Mouse (Mus musculus) neural tube, embryonic 11.5 days (tissue): ENCODE results near the gene Mink1. TPM values are rescaled to one million over a fixed set of nuclear protein-coding genes. Genes with fewer than 3 reads are reported as not detected.

ENCODE experiments used
- ATAC-seq: fragments of 200-750 bp; cut with Nextera tagmentation; 2 replicates; pipeline ENCODE4 v1.8.0; 2017; ENCODE audit warnings: moderate number of reproducible peaks, mild to moderate bottlenecking, moderate TSS enrichment, moderate library complexity; ENCODE audit not compliant: insufficient read depth, low FRiP score, low TSS enrichment
- DNase-seq: peaks from one replicate; pipeline ENCODE4 v3.0.0-alpha.2; 2015; ENCODE audit warnings: low spot score
- H3K27ac ChIP-seq: fragments of 300-500 bp; sonication (generic); 2 replicates; pipeline ENCODE4 v1.5.1; 2014; ENCODE audit warnings: low read depth, mild to moderate bottlenecking, low read length
- H3K27me3 ChIP-seq: fragments of 300-500 bp; sonication (generic); 2 replicates; pipeline ENCODE4 v1.6.1; 2014; ENCODE audit warnings: mild to moderate bottlenecking, low read length, mixed read lengths; ENCODE audit not compliant: control insufficient read depth, insufficient read depth
- H3K36me3 ChIP-seq: fragments of 300-500 bp; sonication (generic); 2 replicates; pipeline ENCODE4 v1.6.1; 2014; ENCODE audit warnings: mild to moderate bottlenecking, low read length, moderate library complexity, mixed read lengths; ENCODE audit not compliant: control insufficient read depth, insufficient read depth
- H3K4me1 ChIP-seq: fragments of 300-500 bp; sonication (generic); 2 replicates; pipeline ENCODE4 v1.6.1; 2014; ENCODE audit warnings: low read length, mixed read lengths; ENCODE audit not compliant: control insufficient read depth, insufficient read depth
- H3K4me2 ChIP-seq: fragments of 300-500 bp; sonication (generic); 2 replicates; pipeline ENCODE4 v1.6.1; 2014; ENCODE audit warnings: low read depth, mild to moderate bottlenecking, moderate library complexity
- H3K4me3 ChIP-seq: fragments of 300-500 bp; sonication (generic); 2 replicates; pipeline ENCODE4 v1.5.1; 2014; ENCODE audit warnings: low read depth, low read length
- H3K9ac ChIP-seq: fragments of 300-500 bp; sonication (generic); 2 replicates; pipeline ENCODE4 v1.6.1; 2014; ENCODE audit warnings: mild to moderate bottlenecking, low read length
- H3K9me3 ChIP-seq: fragments of 300-500 bp; sonication (generic); 2 replicates; pipeline ENCODE4 v1.6.1; 2016; ENCODE audit warnings: low read length; ENCODE audit not compliant: control insufficient read depth
- WGBS: fragments of 180-500 bp; shearing (Covaris S2); extraction: QIAGEN DNeasy Blood & Tissue Kit; methylation state at CpG from one replicate; pipeline ENCODE4 v1.1.7; 2014; 5-methylcytosine and 5-hydroxymethylcytosine counted together
- polyA plus RNA-seq: library from polyadenylated mRNA; unstranded; fragments of >200 nt; fragmentation: Nextera tagmentation; extraction: Ambion mirVana; gene quantifications from 2 replicates; pipeline ENCODE4 v1.2.1, GENCODE M21; 2014

Mink1 gene
- polyA plus RNA-seq, 1 experiment from 2014 or later, result 16.0 TPM

DNA sequence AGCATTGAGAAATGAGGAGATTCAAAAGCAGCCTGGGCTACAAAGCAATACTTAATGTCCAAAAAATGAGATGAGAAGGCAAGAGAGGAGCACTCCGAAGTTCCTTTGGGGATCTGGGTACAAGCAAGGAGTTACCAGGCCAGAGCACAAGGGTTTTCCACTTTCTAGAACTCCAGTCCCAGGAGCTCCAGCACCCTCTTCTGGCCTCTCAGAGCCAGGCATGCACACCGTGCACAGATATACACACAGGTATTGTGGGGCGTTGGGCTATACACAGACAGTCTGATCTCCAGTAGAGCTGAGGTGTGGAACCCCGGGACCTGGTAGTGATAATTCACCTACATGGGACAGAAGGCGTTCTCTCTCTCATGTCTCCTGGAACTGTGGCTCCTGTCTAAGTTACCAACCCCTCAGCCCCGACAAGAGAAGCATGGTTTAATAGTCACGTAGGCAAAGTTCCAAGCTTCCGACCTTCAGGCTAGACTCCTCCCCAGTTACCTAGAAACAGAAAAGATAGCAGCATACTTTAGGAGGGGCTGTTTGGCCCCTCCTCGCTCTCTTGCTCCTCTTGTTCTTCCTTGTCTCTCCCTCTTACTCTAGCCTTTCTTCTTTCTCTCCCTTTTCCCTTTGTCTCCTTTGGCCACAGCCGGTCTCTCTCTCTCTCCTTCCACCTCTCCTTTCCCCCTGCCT lies 60.5 kb downstream of the Mink1 start:
- Histone ChIP-seq H3K4me1 (no peaks in the 10 kb centered on the region), H3K9ac (no peak overlapping the region), H3K27ac (no peak overlapping the region), H3K4me2 (no peak overlapping the region), H3K36me3 (no peaks in the 10 kb centered on the region), H3K4me3 (no peak overlapping the region), H3K9me3 (no peaks in the 10 kb centered on the region), H3K27me3 (no peaks in the 10 kb centered on the region)
- ATAC-seq (no peak), DNase-seq (no peak)
- 87% methylated on average over 10 of the region's 10 CpGs for WGBS

DNA sequence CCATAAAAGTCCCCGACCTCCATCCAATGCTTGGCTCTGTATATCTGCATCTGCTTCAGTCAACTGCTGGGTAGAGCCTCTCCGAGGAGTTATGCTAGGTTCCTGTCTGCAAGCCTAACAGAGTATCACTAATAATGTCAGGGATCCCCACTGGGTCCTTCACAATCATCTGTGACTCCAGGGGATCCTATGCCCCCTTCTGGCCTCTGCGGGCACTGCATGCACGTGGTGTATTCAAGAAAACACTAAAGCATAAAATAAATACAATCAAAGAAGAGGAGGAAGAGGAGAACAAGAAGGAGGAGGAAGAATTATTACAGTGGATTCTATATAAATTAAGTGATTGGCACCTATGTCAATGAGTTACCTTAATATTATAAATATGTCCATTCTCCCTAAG lies 62.8 kb downstream of the Mink1 start:
- Histone ChIP-seq H3K36me3 (no peaks in the 10 kb centered on the region), H3K4me2 (no peak overlapping the region), H3K4me3 (no peak overlapping the region), H3K9me3 (no peaks in the 10 kb centered on the region), H3K27ac (no peak overlapping the region), H3K27me3 (no peaks in the 10 kb centered on the region), H3K9ac (no peak overlapping the region), H3K4me1 (no peaks in the 10 kb centered on the region)
- ATAC-seq, result no peak
- peak; percentile 70 for DNase-seq
- 54% methylated on average over 4 of the region's 4 CpGs for WGBS

- Histone ChIP-seq H3K27ac (no peak overlapping the region), H3K9me3 (no peaks in the 10 kb centered on the region), H3K4me2 (no peak overlapping the region), H3K27me3 (no peaks in the 10 kb centered on the region), H3K4me3 (no peak overlapping the region), H3K4me1 (no peaks in the 10 kb centered on the region), H3K9ac (no peak overlapping the region), H3K36me3 (no peaks in the 10 kb centered on the region)
- ATAC-seq (no peak), DNase-seq (no peak)
- WGBS, result 90% methylated on average over 4 of the region's 4 CpGs
These were observed 64.2 kb downstream of the Mink1 start for GRCm38 (mm10) chr11:70626877-70627276.

- no peak overlapping the region for H3K4me2 ChIP-seq
- no peaks in the 10 kb centered on the region for H3K36me3 ChIP-seq
- no peak overlapping the region for H3K4me3 ChIP-seq
- no peak overlapping the region for H3K27ac ChIP-seq
- no peaks in the 10 kb centered on the region for H3K27me3 ChIP-seq
- H3K9ac ChIP-seq, result no peak overlapping the region
- no peaks in the 10 kb centered on the region for H3K9me3 ChIP-seq
- 78% methylated on average over 2 of the region's 2 CpGs for WGBS
- ATAC-seq (no peak), DNase-seq (no peak)
- H3K4me1 ChIP-seq, result no peaks in the 10 kb centered on the region
These were observed 65.8 kb downstream of the Mink1 start for GRCm38 (mm10) chr11:70628431-70628830.

DNA sequence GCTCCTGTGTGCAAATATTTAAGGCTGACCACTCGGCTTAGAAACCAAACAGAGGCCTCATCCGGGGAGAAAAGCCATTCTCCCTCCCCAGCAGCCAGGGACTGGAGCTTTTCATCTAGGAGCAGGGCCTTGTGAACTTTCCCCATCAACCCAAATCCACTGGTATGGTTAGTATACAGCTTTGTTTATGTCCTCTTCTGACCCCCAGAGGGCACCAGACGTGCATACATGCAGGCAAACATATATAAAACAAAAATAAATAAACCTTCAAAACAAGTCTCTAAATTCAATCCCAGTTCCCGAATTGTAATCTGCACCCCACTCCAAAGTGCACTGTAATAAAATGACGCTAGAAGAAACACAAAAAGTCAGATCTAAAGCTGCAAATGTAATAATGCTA lies 66.9 kb downstream of the Mink1 start:
- Histone ChIP-seq H3K9ac (no peak overlapping the region), H3K4me1 (no peaks in the 10 kb centered on the region), H3K4me3 (no peak overlapping the region), H3K9me3 (no peaks in the 10 kb centered on the region), H3K36me3 (no peaks in the 10 kb centered on the region), H3K27me3 (no peaks in the 10 kb centered on the region), H3K4me2 (no peak overlapping the region), H3K27ac (no peak overlapping the region)
- ATAC-seq (no peak), DNase-seq (no peak)
- 64% methylated on average over 5 of the region's 5 CpGs for WGBS

DNA sequence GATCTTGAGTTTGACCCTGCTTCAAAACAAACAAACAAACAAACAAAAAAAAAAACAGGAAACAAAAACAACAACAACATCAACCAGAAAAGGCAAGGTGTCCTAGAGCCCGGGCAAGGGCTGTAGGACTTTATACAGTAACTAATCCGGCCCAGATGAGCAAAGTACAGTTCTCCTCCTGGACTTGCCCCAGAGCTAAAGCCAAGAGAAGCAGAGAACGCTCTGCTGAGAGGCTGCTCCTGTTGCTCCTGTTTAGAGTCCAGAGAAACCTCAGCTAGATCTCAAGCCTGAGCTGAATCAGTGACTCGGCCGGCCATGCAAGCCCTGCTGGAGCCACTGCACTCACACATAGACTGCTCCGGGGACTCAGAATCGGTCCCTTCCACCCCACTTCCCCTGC lies 67.4 kb downstream of the Mink1 start:
- H3K27me3 ChIP-seq, result no peaks in the 10 kb centered on the region
- H3K27ac ChIP-seq, result no peak overlapping the region
- no peak overlapping the region for H3K9ac ChIP-seq
- H3K4me1 ChIP-seq, result no peaks in the 10 kb centered on the region
- H3K4me2 ChIP-seq, result no peak overlapping the region
- H3K36me3 ChIP-seq, result no peaks in the 10 kb centered on the region
- H3K4me3 ChIP-seq, result no peak overlapping the region
- H3K9me3 ChIP-seq, result no peaks in the 10 kb centered on the region
- 77% methylated on average over 7 of the region's 7 CpGs for WGBS
- ATAC-seq (no peak), DNase-seq (no peak)

- H3K27me3 ChIP-seq, result no peaks in the 10 kb centered on the region
- no peak overlapping the region for H3K4me2 ChIP-seq
- ATAC-seq, result no peak
- H3K9ac ChIP-seq, result no peak overlapping the region
- WGBS, result 87% methylated on average over 4 of the region's 4 CpGs
- no peak overlapping the region for H3K27ac ChIP-seq
- no peaks in the 10 kb centered on the region for H3K9me3 ChIP-seq
- no peaks in the 10 kb centered on the region for H3K36me3 ChIP-seq
- H3K4me3 ChIP-seq, result no peak overlapping the region
- no peaks in the 10 kb centered on the region for H3K4me1 ChIP-seq
- DNase-seq, result no peak
These were observed 72.9 kb downstream of the Mink1 start for GRCm38 (mm10) chr11:70635601-70636000.

GRCm38 (mm10) chr11:70637764-70638163 lies 75.1 kb downstream of the Mink1 start:
- Histone ChIP-seq H3K36me3 (no peaks in the 10 kb centered on the region), H3K4me3 (no peak overlapping the region), H3K27me3 (no peaks in the 10 kb centered on the region), H3K4me1 (no peaks in the 10 kb centered on the region), H3K27ac (no peak overlapping the region), H3K9ac (no peak overlapping the region), H3K9me3 (no peaks in the 10 kb centered on the region), H3K4me2 (no peak overlapping the region)
- WGBS, result 100% methylated on average over 1 of the region's 1 CpGs
- no peak for DNase-seq
- ATAC-seq, result no peak

- Histone ChIP-seq H3K9ac (no peak overlapping the region), H3K4me1 (no peaks in the 10 kb centered on the region), H3K36me3 (no peaks in the 10 kb centered on the region), H3K4me2 (no peak overlapping the region), H3K27ac (no peak overlapping the region), H3K27me3 (no peaks in the 10 kb centered on the region), H3K4me3 (no peak overlapping the region), H3K9me3 (no peaks in the 10 kb centered on the region)
- 84% methylated on average over 1 of the region's 1 CpGs for WGBS
- DNase-seq, result no peak
- ATAC-seq, result no peak
These were observed 75.6 kb downstream of the Mink1 start for GRCm38 (mm10) chr11:70638293-70638692.
